Mouse (Mus musculus) forebrain, embryonic 16.5 days (tissue): ENCODE results near the gene Tedc1. TPM values are rescaled to one million over a fixed set of nuclear protein-coding genes. Genes with fewer than 3 reads are reported as not detected.
A peak's percentile ranks its signal among the peaks of the same experiment; 100 is the strongest.
"Not testable (repeated sequence)": the region's sequence is repeated elsewhere in the genome, so short reads cannot be mapped to it uniquely, and the experiment has no call there.

Experiments used
- ATAC-seq: fragments of 200-750 bp; cut with Nextera tagmentation; 2 replicates; pipeline ENCODE4 v1.8.0; 2017; ENCODE audit warnings: mild to moderate bottlenecking, moderate library complexity
- H3K27ac ChIP-seq: fragments of 300-500 bp; sonication (generic); 2 replicates; pipeline ENCODE4 v1.5.1; 2014; ENCODE audit warnings: low read length, control low read depth
- H3K27me3 ChIP-seq: fragments of 300-500 bp; sonication (generic); replicated peaks from 2 replicates; pipeline ENCODE4 v1.6.1; 2014; ENCODE audit warnings: low read length; ENCODE audit not compliant: control insufficient read depth, insufficient read depth
- H3K36me3 ChIP-seq: fragments of 300-500 bp; sonication (generic); 2 replicates; pipeline ENCODE4 v1.6.1; 2014; ENCODE audit not compliant: control insufficient read depth, insufficient read depth
- H3K4me1 ChIP-seq: fragments of 300-500 bp; sonication (generic); replicated peaks from 2 replicates; pipeline ENCODE4 v1.6.1; 2014; ENCODE audit warnings: low read length; ENCODE audit not compliant: control insufficient read depth, insufficient read depth
- H3K4me2 ChIP-seq: fragments of 300-500 bp; sonication (generic); 2 replicates; pipeline ENCODE4 v1.6.1; 2014; ENCODE audit warnings: mild to moderate bottlenecking, low read length, control low read depth
- H3K4me3 ChIP-seq: fragments of 300-500 bp; sonication (generic); replicated peaks from 2 replicates; pipeline ENCODE4 v1.5.1; 2014; ENCODE audit warnings: mild to moderate bottlenecking, low read length, control low read depth
- H3K9ac ChIP-seq: fragments of 300-500 bp; sonication (generic); replicated peaks from 2 replicates; pipeline ENCODE4 v1.6.1; 2014; ENCODE audit warnings: low read depth, low read length, control low read depth
- H3K9me3 ChIP-seq: fragments of 300-500 bp; sonication (generic); 2 replicates; pipeline ENCODE4 v1.6.1; 2016; ENCODE audit warnings: low read length; ENCODE audit not compliant: control insufficient read depth
- WGBS: fragments of 180-500 bp; shearing (Covaris S2); extraction: QIAGEN DNeasy Blood & Tissue Kit; methylation state at CpG from one replicate; pipeline ENCODE4 v1.1.7; 2014; 5-methylcytosine and 5-hydroxymethylcytosine counted together
- polyA plus RNA-seq: library from polyadenylated mRNA; unstranded; fragments of >200 nt; fragmentation: Nextera tagmentation; extraction: Ambion mirVana; gene quantifications from 2 replicates; pipeline ENCODE4 v1.2.1, GENCODE M21; 2015

Gene Tedc1
- polyA plus RNA-seq, 1 experiment from 2014 or later = 21.5 TPM

- peak overlapping the region; percentile 93 for H3K4me2 ChIP-seq
- peak overlapping the region; percentile 84 for H3K4me3 ChIP-seq
- peaks cover 28% of the 10 kb centered on the region for H3K4me1 ChIP-seq
- peaks cover 22% of the 10 kb centered on the region for H3K36me3 ChIP-seq
- peak; percentile 3; the same call in 1 of the 2 replicates for ATAC-seq
- no peaks in the 10 kb centered on the region for H3K9me3 ChIP-seq
- peak overlapping the region; percentile 37; the same call in 1 of the 2 replicates for H3K27ac ChIP-seq
- peak overlapping the region; percentile 87 for H3K9ac ChIP-seq
- H3K27me3 ChIP-seq = no peaks in the 10 kb centered on the region
- 32% methylated on average over 12 of the region's 12 CpGs for WGBS
These were observed 30.2 kb downstream of the Tedc1 start for GRCm38 (mm10) chr12:113186326-113187010.

GRCm38 (mm10) chr12:113187011-113187375 is 30.8 kb downstream of the Tedc1 start:
- H3K4me3 ChIP-seq = peak overlapping the region; percentile 84
- H3K36me3 ChIP-seq = peaks cover 22% of the 10 kb centered on the region
- H3K27me3 ChIP-seq = no peaks in the 10 kb centered on the region
- peaks cover 28% of the 10 kb centered on the region for H3K4me1 ChIP-seq
- no peak for ATAC-seq
- peak overlapping the region; percentile 87 for H3K9ac ChIP-seq
- 46% methylated on average over 4 of the region's 4 CpGs for WGBS
- peak overlapping the region; percentile 93 for H3K4me2 ChIP-seq
- no peak overlapping the region for H3K27ac ChIP-seq
- no peaks in the 10 kb centered on the region for H3K9me3 ChIP-seq

GRCm38 (mm10) chr12:113187584-113188295 is 31.5 kb downstream of the Tedc1 start:
- Histone ChIP-seq H3K9me3 (no peaks in the 10 kb centered on the region), H3K4me2 (peak overlapping the region; percentile 93), H3K9ac (peak overlapping the region; percentile 60), H3K4me1 (peaks cover 28% of the 10 kb centered on the region), H3K4me3 (peak overlapping the region; percentile 84), H3K27ac (no peak overlapping the region), H3K27me3 (no peaks in the 10 kb centered on the region), H3K36me3 (peaks cover 22% of the 10 kb centered on the region)
- ATAC-seq = peak; percentile 60
- 4% methylated on average over 55 of the region's 56 CpGs for WGBS

- H3K4me3 ChIP-seq = peak overlapping the region; percentile 84
- no peak overlapping the region for H3K9ac ChIP-seq
- WGBS = 92% methylated on average over 51 of the region's 51 CpGs
- peak overlapping the region; percentile 93 for H3K4me2 ChIP-seq
- H3K9me3 ChIP-seq = no peaks in the 10 kb centered on the region
- no peak overlapping the region for H3K27ac ChIP-seq
- H3K36me3 ChIP-seq = peaks cover 22% of the 10 kb centered on the region
- peaks cover 28% of the 10 kb centered on the region for H3K4me1 ChIP-seq
- no peaks in the 10 kb centered on the region for H3K27me3 ChIP-seq
- ATAC-seq = no peak
These were observed 32.3 kb downstream of the Tedc1 start for GRCm38 (mm10) chr12:113188349-113189055.

GRCm38 (mm10) chr12:113193423-113193822 is 37.2 kb downstream of the Tedc1 start:
- Histone ChIP-seq H3K36me3 (peaks cover 19% of the 10 kb centered on the region), H3K27me3 (no peaks in the 10 kb centered on the region), H3K4me3 (no peak overlapping the region), H3K4me2 (no peak overlapping the region), H3K27ac (no peak overlapping the region), H3K9ac (no peak overlapping the region), H3K4me1 (no peaks in the 10 kb centered on the region; the same call in 1 of the 2 replicates), H3K9me3 (0 out of 2 replicates have a peak, but pooled peaks cover 2% of the 10 kb centered on the region)
- WGBS = 82% methylated on average over 2 of the region's 2 CpGs
- no peak for ATAC-seq

- not testable (repeated sequence) for H3K4me1 ChIP-seq, H3K27ac ChIP-seq, H3K9me3 ChIP-seq, ATAC-seq, H3K9ac ChIP-seq, H3K4me2 ChIP-seq, H3K27me3 ChIP-seq, H3K4me3 ChIP-seq, H3K36me3 ChIP-seq
- 98% methylated on average over 3 of the region's 6 CpGs for WGBS
These were observed 42.9 kb downstream of the Tedc1 start for GRCm38 (mm10) chr12:113199132-113199531.

GRCm38 (mm10) chr12:113201301-113201700 is 45.1 kb downstream of the Tedc1 start:
- no peak for ATAC-seq
- Histone ChIP-seq H3K4me3 (no peak overlapping the region), H3K9ac (no peak overlapping the region), H3K36me3 (no peaks in the 10 kb centered on the region), H3K9me3 (no peaks in the 10 kb centered on the region), H3K4me1 (no peaks in the 10 kb centered on the region), H3K27me3 (no peaks in the 10 kb centered on the region), H3K4me2 (no peak overlapping the region), H3K27ac (no peak overlapping the region)
- 84% methylated on average over 4 of the region's 4 CpGs for WGBS

- no peak overlapping the region for H3K9ac ChIP-seq
- no peaks in the 10 kb centered on the region for H3K4me1 ChIP-seq
- H3K4me2 ChIP-seq = no peak overlapping the region
- no peak for ATAC-seq
- H3K4me3 ChIP-seq = no peak overlapping the region
- H3K27me3 ChIP-seq = no peaks in the 10 kb centered on the region
- H3K36me3 ChIP-seq = no peaks in the 10 kb centered on the region
- no peaks in the 10 kb centered on the region for H3K9me3 ChIP-seq
- no peak overlapping the region for H3K27ac ChIP-seq
These were observed 45.8 kb downstream of the Tedc1 start for GRCm38 (mm10) chr12:113202008-113202407.

GRCm38 (mm10) chr12:113203522-113203921 is 47.3 kb downstream of the Tedc1 start:
- no peaks in the 10 kb centered on the region for H3K27me3 ChIP-seq
- no peak overlapping the region for H3K4me2 ChIP-seq
- H3K27ac ChIP-seq = no peak overlapping the region
- H3K36me3 ChIP-seq = no peaks in the 10 kb centered on the region
- no peak overlapping the region for H3K4me3 ChIP-seq
- no peaks in the 10 kb centered on the region for H3K4me1 ChIP-seq
- WGBS = 81% methylated on average over 7 of the region's 7 CpGs
- no peak overlapping the region for H3K9ac ChIP-seq
- no peak for ATAC-seq
- no peaks in the 10 kb centered on the region for H3K9me3 ChIP-seq
